Mouse (Mus musculus): ENCODE data around the gene Grip1. TPM values are rescaled to one million over a fixed set of nuclear protein-coding genes. Genes with fewer than 3 reads are reported as not detected.

The Grip1 gene
- polyA plus RNA-seq, 1 experiment from 2014 or later: 0.86 TPM

GRCm38 (mm10) chr10:119722471-119722870, 268.8 kb downstream of the Grip1 start:
- Histone ChIP-seq H3K4me1 (ENCODE audit: insufficient read depth) (no peaks in the 10 kb centered on the region), H3K27ac (ENCODE audit: low read depth) (no peak overlapping the region), H3K27me3 (ENCODE audit: insufficient read depth, low read length) (no peaks in the 10 kb centered on the region), H3K4me3 (ENCODE audit: low read depth, low read length) (no peak overlapping the region), H3K36me3 (replicated peaks; ENCODE audit: insufficient read depth, low read length) (no peaks in the 10 kb centered on the region), H3K4me2 (ENCODE audit: low read depth, low read length) (no peak overlapping the region), H3K9me3 (ENCODE audit: low read length) (no peaks in the 10 kb centered on the region), H3K9ac (replicated peaks) (no peak overlapping the region)
- no peak for DNase-seq
- no peak for ATAC-seq
- TF ChIP-seq EP300 (IDR thresholded peaks at IDR 0.05; ENCODE audit: low read depth) (no peak), CTCF (IDR thresholded peaks at IDR 0.05; ENCODE audit: low read depth) (no peak)
- 62% methylated on average over 2 of the region's 2 CpGs for WGBS (ENCODE audit: insufficient replicate concordance)

- Histone ChIP-seq H3K27ac (ENCODE audit: low read depth) (no peak overlapping the region), H3K9me3 (ENCODE audit: low read length) (no peaks in the 10 kb centered on the region), H3K4me3 (ENCODE audit: low read depth, low read length) (no peak overlapping the region), H3K9ac (replicated peaks) (no peak overlapping the region), H3K4me1 (ENCODE audit: insufficient read depth) (no peaks in the 10 kb centered on the region), H3K4me2 (ENCODE audit: low read depth, low read length) (no peak overlapping the region), H3K36me3 (replicated peaks; ENCODE audit: insufficient read depth, low read length) (no peaks in the 10 kb centered on the region), H3K27me3 (ENCODE audit: insufficient read depth, low read length) (no peaks in the 10 kb centered on the region)
- DNase-seq: no peak
- WGBS (ENCODE audit: insufficient replicate concordance): 73% methylated on average over 9 of the region's 9 CpGs
- no peak for TF ChIP-seq CTCF (IDR thresholded peaks at IDR 0.05; ENCODE audit: low read depth)
- no peak for ATAC-seq
Measured at GRCm38 (mm10) chr10:119723671-119724070, 270.0 kb downstream of the Grip1 start.

GRCm38 (mm10) chr10:119725363-119725762, 271.7 kb downstream of the Grip1 start:
- Histone ChIP-seq H3K4me3 (ENCODE audit: low read depth, low read length) (no peak overlapping the region), H3K9ac (replicated peaks) (no peak overlapping the region), H3K36me3 (replicated peaks; ENCODE audit: insufficient read depth, low read length) (no peaks in the 10 kb centered on the region), H3K27me3 (ENCODE audit: insufficient read depth, low read length) (no peaks in the 10 kb centered on the region), H3K4me2 (ENCODE audit: low read depth, low read length) (no peak overlapping the region), H3K4me1 (ENCODE audit: insufficient read depth) (no peaks in the 10 kb centered on the region), H3K9me3 (ENCODE audit: low read length) (no peaks in the 10 kb centered on the region), H3K27ac (ENCODE audit: low read depth) (no peak overlapping the region)
- 65% methylated on average over 5 of the region's 5 CpGs for WGBS (ENCODE audit: insufficient replicate concordance)
- no peak for ATAC-seq
- DNase-seq: no peak
- TF ChIP-seq CTCF (IDR thresholded peaks at IDR 0.05; ENCODE audit: low read depth) (no peak), EP300 (IDR thresholded peaks at IDR 0.05; ENCODE audit: low read depth) (no peak)

GRCm38 (mm10) chr10:119725966-119726365, 272.3 kb downstream of the Grip1 start:
- H3K27ac ChIP-seq (ENCODE audit: low read depth): no peak overlapping the region
- 74% methylated on average over 7 of the region's 7 CpGs for WGBS (ENCODE audit: insufficient replicate concordance)
- TF ChIP-seq EP300 (IDR thresholded peaks at IDR 0.05; ENCODE audit: low read depth) (no peak), CTCF (IDR thresholded peaks at IDR 0.05; ENCODE audit: low read depth) (no peak)
- H3K9me3 ChIP-seq (ENCODE audit: low read length): no peaks in the 10 kb centered on the region
- no peak overlapping the region for H3K9ac ChIP-seq (replicated peaks)
- no peak for DNase-seq
- no peak overlapping the region for H3K4me3 ChIP-seq (ENCODE audit: low read depth, low read length)
- no peaks in the 10 kb centered on the region for H3K4me1 ChIP-seq (ENCODE audit: insufficient read depth)
- ATAC-seq: no peak
- H3K4me2 ChIP-seq (ENCODE audit: low read depth, low read length): no peak overlapping the region
- no peaks in the 10 kb centered on the region for H3K27me3 ChIP-seq (ENCODE audit: insufficient read depth, low read length)
- H3K36me3 ChIP-seq (replicated peaks; ENCODE audit: insufficient read depth, low read length): no peaks in the 10 kb centered on the region

- H3K4me2 ChIP-seq (ENCODE audit: low read depth, low read length): no peak overlapping the region
- no peak overlapping the region for H3K9ac ChIP-seq (replicated peaks)
- no peak for DNase-seq
- no peaks in the 10 kb centered on the region for H3K9me3 ChIP-seq (ENCODE audit: low read length)
- H3K27ac ChIP-seq (ENCODE audit: low read depth): no peak overlapping the region
- no peaks in the 10 kb centered on the region for H3K27me3 ChIP-seq (ENCODE audit: insufficient read depth, low read length)
- H3K4me3 ChIP-seq (ENCODE audit: low read depth, low read length): no peak overlapping the region
- H3K36me3 ChIP-seq (replicated peaks; ENCODE audit: insufficient read depth, low read length): no peaks in the 10 kb centered on the region
- 70% methylated on average over 6 of the region's 6 CpGs for WGBS (ENCODE audit: insufficient replicate concordance)
- ATAC-seq: no peak
- TF ChIP-seq EP300 (IDR thresholded peaks at IDR 0.05; ENCODE audit: low read depth): no peak
- TF ChIP-seq CTCF (IDR thresholded peaks at IDR 0.05; ENCODE audit: low read depth): no peak
- no peaks in the 10 kb centered on the region for H3K4me1 ChIP-seq (ENCODE audit: insufficient read depth)
Measured at GRCm38 (mm10) chr10:119726921-119727320, 273.3 kb downstream of the Grip1 start.

- Histone ChIP-seq H3K4me2 (ENCODE audit: low read depth, low read length) (no peak overlapping the region), H3K27me3 (ENCODE audit: insufficient read depth, low read length) (no peaks in the 10 kb centered on the region), H3K4me3 (ENCODE audit: low read depth, low read length) (no peak overlapping the region), H3K27ac (ENCODE audit: low read depth) (no peak overlapping the region), H3K36me3 (replicated peaks; ENCODE audit: insufficient read depth, low read length) (no peaks in the 10 kb centered on the region), H3K9ac (replicated peaks) (no peak overlapping the region), H3K9me3 (ENCODE audit: low read length) (no peaks in the 10 kb centered on the region), H3K4me1 (ENCODE audit: insufficient read depth) (no peaks in the 10 kb centered on the region)
- ATAC-seq: no peak
- TF ChIP-seq EP300 (IDR thresholded peaks at IDR 0.05; ENCODE audit: low read depth) (no peak), CTCF (IDR thresholded peaks at IDR 0.05; ENCODE audit: low read depth) (no peak)
- 70% methylated on average over 5 of the region's 5 CpGs for WGBS (ENCODE audit: insufficient replicate concordance)
- DNase-seq: no peak
Measured at GRCm38 (mm10) chr10:119730206-119730605, 276.6 kb downstream of the Grip1 start.

All from liver, postnatal 0 days (tissue).